Mouse (Mus musculus) layer of hippocampus, postnatal 10 days (tissue): ENCODE results near the gene Tenm4. TPM values are rescaled to one million over a fixed set of nuclear protein-coding genes. Genes with fewer than 3 reads are reported as not detected.
A peak's percentile ranks its signal among the peaks of the same experiment; 100 is the strongest.

Experiments used
- DNase-seq, 2 experiments: peaks; one replicate each; pipeline ENCODE4 v3.0.0; 2021; ENCODE audit warnings: low spot score in 2 of 2
- total RNA-seq, 2 experiments: library from RNA; stranded (reverse); gene quantifications; 2 replicates each; pipeline ENCODE4 v1.2.3; 2021

The Tenm4 gene
- total RNA-seq, 2 experiments from 2014 or later, result 130 to 149 TPM

DNA sequence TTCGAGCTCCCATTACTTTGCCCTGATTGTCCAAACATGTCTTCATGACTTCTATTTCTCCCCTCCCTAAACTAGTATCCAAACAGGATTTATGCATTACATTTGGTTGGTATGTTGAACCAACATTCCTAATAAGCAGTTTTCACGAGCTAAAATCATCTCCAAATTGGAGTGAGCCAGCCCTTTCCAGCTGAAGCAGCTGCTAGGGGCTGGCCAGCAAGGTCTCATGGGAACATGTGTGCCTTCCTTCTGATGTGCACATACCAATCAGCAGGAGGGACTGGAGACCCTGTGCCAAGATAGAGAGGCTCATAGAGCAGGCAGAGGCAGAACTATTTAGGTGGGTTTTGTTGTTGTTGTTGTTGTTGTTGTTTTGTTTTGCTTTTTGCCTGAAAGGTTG lies 69.6 kb downstream of the Tenm4 start:
- DNase-seq, result no peak

DNA sequence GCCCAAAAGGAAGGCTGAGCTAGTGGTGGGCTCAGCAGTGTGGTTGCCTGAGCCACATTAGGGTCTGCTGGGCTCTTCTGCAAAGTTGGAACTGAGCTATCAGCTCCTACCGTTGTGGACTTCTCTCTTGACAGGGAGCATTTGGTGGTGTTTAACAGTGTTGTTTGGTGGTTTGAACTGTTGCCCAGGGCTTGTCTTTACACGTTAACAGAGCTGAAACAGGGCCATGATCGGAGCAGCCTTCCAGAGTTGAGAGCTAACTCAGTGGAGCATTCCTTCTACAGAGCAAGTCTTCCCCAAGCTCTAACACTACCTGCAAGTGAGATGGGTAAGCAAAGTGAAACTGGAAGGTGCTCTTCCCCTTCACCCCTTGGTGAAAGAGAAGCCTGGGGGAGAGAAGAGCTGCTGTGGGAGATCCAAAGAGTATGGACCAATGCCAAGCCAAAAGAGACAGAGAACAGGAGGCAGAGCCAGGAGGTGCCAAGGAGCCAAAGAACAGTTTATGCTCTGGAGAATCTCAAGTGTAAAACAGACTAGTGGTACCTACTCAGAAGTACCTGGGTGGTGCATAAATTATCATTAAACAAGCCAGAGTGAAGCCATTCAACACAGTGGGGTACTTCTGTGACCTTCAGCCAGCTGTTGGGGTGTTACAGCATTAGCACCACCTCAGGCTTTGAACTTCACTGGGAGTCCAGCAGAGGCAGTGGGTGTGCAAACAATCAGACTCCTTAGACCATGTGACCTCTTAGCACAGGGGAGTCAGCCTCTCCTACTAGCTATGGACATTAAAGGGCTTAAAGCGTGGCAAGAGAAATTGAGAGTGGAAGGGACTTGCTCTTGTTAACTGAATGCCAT lies 71.5 kb downstream of the Tenm4 start:
- no peak for DNase-seq

DNA sequence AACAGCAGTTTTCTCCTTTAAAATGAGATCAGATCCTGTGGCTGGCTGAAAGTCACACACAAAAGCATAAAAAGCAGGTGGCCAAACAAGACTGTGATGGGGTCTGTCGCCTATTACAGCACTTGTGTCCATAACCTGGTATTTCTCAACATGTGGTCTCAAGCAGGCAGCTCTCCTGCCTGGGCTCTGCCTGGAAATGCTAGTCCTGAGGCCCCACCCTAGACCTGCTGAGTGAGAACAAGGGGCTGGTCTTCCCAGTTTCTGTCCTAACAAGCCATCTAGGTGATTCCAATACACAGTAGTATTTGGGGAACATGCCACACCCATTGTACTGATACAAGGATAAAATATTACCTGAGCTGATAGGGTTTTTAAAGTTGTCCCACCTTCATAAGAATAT lies 73.8 kb downstream of the Tenm4 start:
- DNase-seq, result no peak

- DNase-seq, result no peak
These were observed 88.6 kb downstream of the Tenm4 start for GRCm38 (mm10) chr7:96259630-96260029.

DNA sequence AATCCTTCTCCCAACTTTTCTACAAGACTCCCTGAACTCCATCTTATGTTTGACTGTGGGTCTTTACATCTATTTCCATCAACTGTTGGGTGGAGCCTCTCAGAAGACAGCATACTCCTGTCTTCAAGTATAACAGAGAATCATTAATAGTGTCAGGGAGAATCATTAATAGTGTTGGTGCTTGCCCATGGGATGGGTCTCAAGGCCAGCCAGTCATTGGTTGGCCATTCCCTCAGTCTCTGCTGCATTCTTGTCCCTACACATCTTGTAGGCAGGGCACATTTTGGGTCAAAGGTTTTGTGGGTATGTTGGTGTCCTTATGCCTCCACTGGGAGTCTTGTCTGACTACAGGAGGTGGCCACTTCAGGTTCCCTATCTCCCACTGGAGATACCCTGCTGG lies 91.1 kb downstream of the Tenm4 start:
- no peak for DNase-seq

DNA sequence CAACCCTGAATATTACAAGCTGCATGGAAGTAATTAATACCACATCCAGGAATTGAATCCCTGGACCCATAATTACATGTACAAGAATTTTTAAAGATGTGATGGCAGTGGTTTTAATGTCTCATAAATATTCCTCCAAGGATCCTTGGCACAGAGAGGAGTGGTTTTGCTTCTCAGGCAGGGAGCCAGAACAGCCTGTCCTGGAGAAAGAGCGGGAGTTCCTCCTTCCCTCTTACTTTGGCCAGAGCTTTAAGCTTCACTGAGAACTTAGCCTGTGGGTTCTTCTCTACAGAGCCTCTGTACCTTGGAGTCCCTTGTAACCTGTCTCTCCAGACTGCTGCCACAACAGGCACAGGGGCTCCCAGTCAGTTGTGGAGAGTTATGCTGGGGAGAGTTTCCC lies 94.9 kb downstream of the Tenm4 start:
- no peak for DNase-seq

GRCm38 (mm10) chr7:96267266-96267665 lies 96.2 kb downstream of the Tenm4 start:
- no peak for DNase-seq

GRCm38 (mm10) chr7:96270684-96271083 lies 99.6 kb downstream of the Tenm4 start:
- DNase-seq, result no peak

- no peak for DNase-seq
These were observed 101.0 kb downstream of the Tenm4 start for GRCm38 (mm10) chr7:96272068-96272467.

DNA sequence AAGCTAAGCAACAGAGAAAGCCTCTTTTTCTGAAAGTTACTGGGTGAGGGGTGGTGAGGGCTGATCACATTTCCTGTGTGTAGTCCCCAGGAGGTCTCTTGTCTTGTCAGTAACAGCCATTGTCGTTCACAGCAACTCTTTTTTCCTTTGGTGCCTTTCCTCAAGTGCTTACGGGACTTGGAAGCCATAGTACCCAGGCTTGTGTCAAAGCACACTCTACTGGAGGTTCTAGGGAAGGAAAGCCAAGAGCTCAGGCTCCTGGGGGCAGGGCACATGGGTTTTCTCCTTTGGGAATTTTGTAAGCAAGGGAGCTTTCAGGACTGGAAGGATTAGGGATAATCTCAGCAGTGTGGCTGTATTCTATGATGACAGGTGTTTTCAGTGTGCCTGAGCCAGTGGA lies 103.4 kb downstream of the Tenm4 start:
- no peak for DNase-seq

- no peak for DNase-seq
These were observed 106.5 kb downstream of the Tenm4 start for GRCm38 (mm10) chr7:96277550-96277949.

- DNase-seq, result no peak
These were observed 107.3 kb downstream of the Tenm4 start for GRCm38 (mm10) chr7:96278378-96278777.

GRCm38 (mm10) chr7:96280795-96281194 lies 109.7 kb downstream of the Tenm4 start:
- no peak for DNase-seq

DNA sequence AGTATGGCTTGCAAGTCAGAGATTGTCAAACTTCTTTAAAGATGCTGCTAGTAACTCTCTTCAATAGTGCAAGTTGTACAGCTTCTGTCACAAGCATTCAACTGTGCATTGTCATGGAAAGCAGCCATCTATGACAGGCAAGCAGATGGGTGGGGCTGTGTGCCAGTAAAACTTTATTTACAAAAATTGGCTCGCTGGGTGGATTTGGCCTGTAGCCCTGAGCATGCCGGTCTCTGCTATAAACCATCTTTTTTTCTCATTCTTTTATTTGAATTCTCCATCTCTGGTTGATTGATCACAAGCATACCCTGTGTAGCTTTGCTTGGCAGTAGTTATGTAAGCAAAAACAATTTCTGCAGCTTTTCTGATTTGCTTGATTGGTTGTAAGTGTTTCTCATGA lies 119.5 kb downstream of the Tenm4 start:
- peak; percentile 68 to 71 for DNase-seq

- no peak for DNase-seq
These were observed 124.9 kb downstream of the Tenm4 start for GRCm38 (mm10) chr7:96295959-96296358.

DNA sequence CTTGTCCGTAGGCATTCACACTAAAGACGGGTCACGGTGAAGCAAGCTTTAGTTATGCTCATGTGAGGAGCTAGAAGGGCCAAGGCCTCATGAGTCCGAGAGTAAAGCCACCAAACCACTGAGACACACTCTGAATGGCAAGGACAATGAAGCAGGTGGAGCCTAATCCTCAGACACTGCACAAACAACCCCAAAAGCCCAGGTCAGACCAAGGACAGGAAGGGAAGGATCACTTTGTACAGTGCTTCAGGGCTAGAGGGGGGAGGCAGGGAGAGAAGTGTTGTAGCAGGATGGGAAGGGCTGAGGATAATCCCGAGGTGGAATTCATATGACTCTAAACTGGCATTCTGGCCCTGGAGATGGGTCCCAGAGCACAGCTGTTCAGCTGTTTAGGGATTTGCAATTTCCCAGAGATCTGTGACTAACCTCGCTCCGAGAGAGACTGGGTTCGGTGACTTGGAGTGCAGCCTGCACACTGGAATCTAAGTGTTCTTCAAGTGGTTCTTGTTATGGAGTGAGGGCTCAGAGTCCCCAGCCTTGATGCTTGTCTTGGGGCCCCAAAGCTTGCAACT lies 129.9 kb downstream of the Tenm4 start:
- DNase-seq, result no peak

DNA sequence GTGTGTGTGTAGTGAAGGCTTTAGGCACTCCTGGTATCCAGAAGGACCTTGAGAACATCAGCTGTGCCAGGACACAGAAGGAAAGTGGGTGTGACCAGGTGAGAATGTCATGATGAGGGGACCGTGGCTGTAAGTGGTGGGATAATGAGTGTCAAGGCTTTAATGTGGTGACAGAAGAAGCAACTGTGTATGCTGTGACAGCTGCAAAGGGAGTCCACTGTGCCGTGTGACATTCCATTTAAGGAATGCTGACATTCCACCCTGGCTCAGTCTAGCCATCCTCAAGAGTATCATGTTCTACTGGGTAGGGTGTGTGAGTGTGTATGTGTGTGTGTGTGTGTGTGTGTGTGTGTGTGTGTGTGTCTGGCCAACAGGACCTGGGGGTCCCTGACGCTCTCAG lies 130.8 kb downstream of the Tenm4 start:
- DNase-seq, result no peak

DNA sequence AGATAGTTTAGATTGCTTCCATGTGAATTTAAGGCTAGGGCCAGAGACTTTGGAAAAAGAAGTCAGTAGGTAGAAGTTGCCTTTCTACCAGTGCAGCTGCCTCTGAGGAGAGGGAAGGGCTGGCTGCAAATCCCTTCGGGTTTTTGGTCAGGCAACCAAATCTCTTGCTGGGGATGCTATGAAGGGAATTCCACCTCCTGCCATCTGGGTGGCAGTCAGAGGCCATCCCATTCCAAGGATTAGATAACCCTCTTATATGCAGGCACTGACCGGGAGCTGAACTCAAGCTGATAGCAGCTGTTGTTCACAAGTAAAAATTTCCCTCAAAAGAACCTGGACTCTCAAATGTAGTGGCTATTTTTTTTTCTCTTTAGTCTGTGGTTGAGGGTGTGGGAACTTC lies 132.9 kb downstream of the Tenm4 start:
- DNase-seq, result no peak

GRCm38 (mm10) chr7:96305382-96305935 lies 134.4 kb downstream of the Tenm4 start:
- DNase-seq, result no peak

GRCm38 (mm10) chr7:96308106-96308505 lies 137.1 kb downstream of the Tenm4 start:
- DNase-seq, result no peak

- DNase-seq, result no peak
These were observed 158.3 kb downstream of the Tenm4 start for GRCm38 (mm10) chr7:96329343-96329742.

- no peak for DNase-seq
These were observed 160.1 kb downstream of the Tenm4 start for GRCm38 (mm10) chr7:96331186-96331585.

DNA sequence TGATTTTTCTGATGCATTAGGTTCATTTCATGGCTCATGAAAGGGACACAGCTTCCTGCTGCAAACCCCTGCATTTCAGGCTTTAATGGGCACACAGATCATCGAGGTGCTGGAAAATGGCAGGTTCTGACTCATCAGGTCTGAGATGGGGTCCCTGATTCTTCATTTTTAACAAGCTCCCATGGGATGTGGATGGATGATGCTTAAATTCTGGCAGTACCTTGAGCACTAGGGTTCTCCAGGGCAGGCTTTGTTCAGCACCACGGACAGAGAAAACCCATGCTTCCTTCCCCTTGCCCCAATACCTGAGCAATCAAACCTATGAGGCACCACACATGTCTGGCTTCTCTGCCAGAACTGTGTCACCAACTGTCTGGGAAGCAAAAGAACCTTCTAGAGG lies 163.3 kb downstream of the Tenm4 start:
- no peak for DNase-seq
